Mouse (Mus musculus) activated CD4-positive, CD25-positive, alpha-beta regulatory T cell, adult 4 months (primary cell): Measurements from ENCODE around the gene Jarid2. TPM values are rescaled to one million over a fixed set of nuclear protein-coding genes. Genes with fewer than 3 reads are reported as not detected.

Experiments
- ATAC-seq: one replicate; pipeline ENCODE4 v1.8.0; 2017
- polyA plus RNA-seq, 2 experiments: library from polyadenylated mRNA; unstranded; fragments of 100-300 nt; shearing (Covaris generic); gene quantifications; one replicate each; pipeline ENCODE4 v1.2.1; 2017

Gene Jarid2
- polyA plus RNA-seq, 2 experiments from 2014 or later, result 47.3 to 58.1 TPM

- ATAC-seq, result no peak
These were observed 191.8 kb downstream of the Jarid2 start for GRCm38 (mm10) chr13:44921095-44921494.

- no peak for ATAC-seq
These were observed 192.4 kb downstream of the Jarid2 start for GRCm38 (mm10) chr13:44921721-44922120.

GRCm38 (mm10) chr13:44924042-44924441 lies 194.8 kb downstream of the Jarid2 start:
- ATAC-seq, result no peak

- ATAC-seq, result no peak
These were observed 195.9 kb downstream of the Jarid2 start for GRCm38 (mm10) chr13:44925173-44925572.

GRCm38 (mm10) chr13:44926311-44926710 lies 197.0 kb downstream of the Jarid2 start:
- ATAC-seq, result no peak

DNA sequence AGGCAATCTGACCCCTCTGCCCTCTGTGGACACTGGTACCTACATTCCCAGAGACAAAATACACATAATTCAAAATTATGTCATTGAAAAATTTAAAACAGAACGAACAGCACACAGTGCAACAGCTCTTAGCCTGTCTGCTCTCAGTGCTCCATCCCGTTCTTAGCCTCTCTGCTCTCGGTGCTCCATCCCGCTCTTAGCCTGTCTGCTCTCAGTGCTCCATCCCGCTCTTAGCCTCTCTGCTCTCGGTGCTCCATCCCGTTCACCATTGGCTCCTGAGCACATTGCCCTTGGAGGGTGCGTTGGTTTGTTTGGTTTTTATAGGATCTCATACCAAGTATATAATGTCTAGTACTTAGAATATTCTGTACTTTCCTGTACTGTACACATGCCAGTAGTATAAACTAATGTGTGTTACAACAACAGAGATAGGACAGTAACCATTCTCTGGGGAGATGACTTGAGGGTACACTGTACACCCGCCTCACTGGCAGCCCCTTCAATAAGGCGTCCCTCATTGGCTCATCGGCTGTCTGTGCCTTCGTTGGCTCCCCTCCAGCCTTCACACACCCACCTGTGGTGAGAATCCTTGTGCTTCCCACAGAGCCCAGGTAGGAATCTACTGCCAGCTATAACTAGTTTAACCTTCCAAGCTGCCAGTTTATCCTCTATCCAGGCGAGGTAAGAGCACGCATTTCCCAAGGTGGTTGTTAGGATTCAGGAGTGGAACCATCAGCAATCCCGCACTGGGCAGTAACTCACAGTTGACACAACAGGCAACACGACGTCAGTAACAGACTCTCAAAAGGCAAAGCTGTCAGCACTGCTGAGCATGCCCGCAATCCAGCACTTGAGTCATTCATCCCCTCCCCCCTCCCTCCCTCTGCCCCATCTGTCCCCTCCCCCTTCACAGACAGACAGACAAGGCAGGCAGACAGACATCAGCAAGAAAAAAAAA lies 203.3 kb downstream of the Jarid2 start:
- no peak for ATAC-seq

DNA sequence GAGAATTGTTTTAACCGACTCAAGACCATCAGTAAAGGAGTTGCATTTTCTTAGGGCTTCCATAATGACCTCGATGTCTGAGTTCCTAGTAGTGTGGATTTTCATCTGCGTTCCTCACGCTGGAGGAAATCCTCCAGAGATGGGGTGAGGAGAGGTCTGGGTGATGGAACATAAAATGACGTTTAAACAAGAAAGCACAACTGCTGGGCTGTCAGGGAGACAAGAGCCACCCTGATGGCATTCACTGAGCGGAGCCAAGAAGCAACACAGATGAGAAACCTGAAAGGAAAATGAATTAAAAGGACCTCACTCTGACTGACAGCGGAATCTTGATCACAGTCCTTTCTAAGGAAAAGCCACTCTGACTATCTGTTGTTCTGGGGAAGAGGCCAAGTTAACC lies 204.3 kb downstream of the Jarid2 start:
- no peak for ATAC-seq

GRCm38 (mm10) chr13:44937681-44938080 lies 208.4 kb downstream of the Jarid2 start:
- no peak for ATAC-seq

DNA sequence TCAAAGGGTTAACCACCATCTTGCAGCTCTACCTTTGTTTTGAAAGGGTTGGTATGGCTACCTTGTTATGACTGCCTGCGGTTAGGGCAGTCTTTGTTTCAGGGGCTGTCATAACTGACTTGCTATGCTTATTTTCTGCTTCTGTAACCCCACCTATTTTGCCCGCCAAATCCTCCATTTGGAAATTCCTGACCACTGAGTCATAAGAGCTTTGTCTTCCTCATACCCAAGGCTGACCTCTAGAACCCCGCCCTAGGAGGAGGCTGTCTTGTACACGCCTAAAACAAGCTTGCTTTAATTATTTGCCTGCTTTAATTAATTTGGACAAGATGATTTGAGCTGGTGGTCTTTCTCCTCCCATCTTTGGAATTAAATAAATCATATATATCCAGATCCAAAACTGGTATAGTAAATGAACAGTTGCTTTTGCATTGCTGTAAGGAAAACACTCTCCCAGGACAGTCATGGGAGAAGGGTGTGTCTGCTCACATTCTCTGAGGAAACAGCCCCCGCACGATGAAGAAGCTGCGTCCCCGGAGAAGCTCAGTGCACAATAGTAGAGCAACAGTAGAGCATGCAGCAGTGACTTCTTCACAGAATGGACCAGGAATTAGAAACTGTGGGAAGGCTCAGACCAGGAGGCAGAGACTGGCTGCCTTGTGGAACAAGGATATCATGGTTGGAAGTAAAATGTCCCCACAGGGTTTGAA lies 210.2 kb downstream of the Jarid2 start:
- no peak for ATAC-seq

- no peak for ATAC-seq
These were observed 214.3 kb downstream of the Jarid2 start for GRCm38 (mm10) chr13:44943618-44944017.

GRCm38 (mm10) chr13:44946880-44947635 lies 217.8 kb downstream of the Jarid2 start:
- no peak for ATAC-seq

DNA sequence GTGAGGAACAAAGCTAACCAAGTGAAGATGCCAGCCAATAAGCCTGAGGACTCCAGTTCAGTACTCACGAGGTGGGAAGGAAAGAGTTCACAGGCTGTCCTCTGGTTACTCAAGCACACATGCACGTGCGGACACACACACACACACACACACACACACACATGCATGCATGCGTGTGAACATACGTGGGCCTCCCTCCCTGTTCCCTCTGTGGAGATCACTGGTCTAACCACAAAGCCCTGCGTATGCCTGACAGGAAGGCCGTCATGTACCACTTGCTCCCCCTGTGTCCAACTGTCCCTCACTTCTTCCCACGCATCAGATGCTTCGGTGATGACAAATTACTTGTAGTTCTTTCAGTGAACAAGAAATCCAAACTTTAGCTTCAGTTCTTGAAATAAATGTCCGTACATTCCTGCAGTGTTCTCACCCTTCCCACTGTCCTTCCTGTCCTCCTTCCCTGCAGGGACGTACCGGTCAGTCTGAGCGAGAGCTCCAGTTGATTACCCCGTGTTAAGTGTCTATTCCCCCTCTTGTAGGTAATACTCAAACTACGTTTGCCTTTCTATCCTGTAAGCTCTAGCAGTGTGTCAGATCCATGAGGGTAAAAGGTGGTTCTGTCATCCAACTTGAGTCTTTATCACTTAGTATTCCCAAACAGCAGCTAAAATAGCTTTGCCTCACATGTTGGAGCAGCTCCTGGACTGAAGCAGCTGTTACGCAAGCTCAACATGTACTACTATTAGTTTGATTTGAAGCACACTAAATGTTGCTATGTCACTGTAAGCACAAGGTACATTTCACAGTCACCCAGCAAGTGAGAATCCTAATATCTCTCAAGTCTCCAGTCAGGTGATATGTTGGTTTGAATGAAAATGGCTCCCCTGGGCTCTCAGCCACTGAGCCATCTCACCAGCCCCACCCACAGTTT lies 219.3 kb downstream of the Jarid2 start:
- no peak for ATAC-seq

GRCm38 (mm10) chr13:44952393-44953086 lies 223.3 kb downstream of the Jarid2 start:
- no peak for ATAC-seq

- ATAC-seq, result no peak
These were observed 224.4 kb downstream of the Jarid2 start for GRCm38 (mm10) chr13:44953546-44954231.

DNA sequence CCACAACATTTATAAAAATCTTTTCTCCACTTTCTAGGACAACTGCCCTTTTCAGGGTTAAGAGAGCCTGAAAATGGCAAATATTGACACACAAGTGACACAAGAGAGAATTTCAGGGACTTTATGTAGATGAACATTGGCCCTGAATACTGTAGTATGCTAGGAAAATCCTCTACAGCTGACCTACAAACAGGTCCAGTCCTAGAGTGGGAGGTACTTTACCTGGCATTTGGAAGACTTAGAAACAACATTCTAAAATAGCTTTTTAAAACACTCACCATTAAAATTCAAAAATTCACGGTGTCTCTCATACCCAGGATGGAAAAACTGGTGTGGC lies 224.9 kb downstream of the Jarid2 start:
- no peak for ATAC-seq

DNA sequence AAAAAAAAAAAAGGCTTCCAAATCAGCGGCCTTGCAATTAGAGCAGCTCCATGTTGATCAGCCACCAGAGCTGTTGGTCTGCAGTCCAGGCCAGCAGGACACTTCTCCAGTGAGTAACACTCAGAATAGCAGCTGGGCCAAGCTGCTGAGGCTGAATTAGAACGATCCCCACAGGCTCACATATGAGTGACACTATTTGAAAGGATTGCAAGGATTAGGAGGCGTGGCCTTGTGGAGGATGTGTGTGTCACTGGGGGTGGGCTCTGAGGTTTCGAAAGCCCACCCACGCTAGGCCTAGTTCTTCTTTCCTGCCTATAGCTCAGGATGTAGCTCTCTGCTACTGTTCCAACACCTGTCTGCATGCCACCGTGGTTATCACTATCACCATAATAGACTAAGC lies 226.5 kb downstream of the Jarid2 start:
- no peak for ATAC-seq

- no peak for ATAC-seq
These were observed 227.8 kb downstream of the Jarid2 start for GRCm38 (mm10) chr13:44957049-44957448.

DNA sequence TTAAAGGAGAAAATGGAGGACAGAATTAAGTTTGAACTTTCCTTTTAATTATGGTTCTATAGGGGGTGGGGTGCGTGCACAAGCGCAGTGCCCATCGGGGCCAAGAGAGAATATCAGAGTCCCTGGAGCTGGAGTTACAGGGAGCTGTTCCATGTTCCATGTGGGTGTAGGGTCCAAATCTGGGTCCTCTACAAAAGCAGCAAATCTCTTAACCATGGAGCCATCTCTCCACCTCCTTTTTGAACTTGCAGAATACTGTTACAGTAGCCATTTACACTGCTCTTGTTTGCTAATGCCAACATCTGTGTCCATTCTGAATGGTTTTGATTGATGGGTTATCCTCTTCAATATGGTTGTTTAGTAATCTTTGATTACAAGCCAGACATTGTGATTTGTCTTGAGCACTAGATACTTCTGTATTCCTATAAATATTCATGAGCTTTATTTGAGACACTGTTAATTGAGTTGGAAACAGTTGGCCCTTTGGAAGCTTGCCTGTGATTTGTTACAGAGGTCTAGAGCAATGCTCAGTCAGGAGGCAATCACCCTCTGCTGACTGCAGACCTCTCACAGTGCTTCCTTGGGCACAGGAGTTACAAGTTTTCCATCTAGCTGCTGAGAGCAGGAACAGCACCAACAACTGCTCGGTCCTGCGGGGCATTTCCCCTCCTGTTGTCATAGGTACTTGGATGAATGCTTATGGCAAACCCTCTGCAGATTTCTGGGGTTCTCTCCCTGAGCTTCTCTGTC lies 231.4 kb downstream of the Jarid2 start:
- no peak for ATAC-seq
